Mouse (Mus musculus) inflammation-experienced regulatory T-cells, adult 6 months (primary cell): Measurements from ENCODE around the gene Gm12169. TPM values are rescaled to one million over a fixed set of nuclear protein-coding genes. Genes with fewer than 3 reads are reported as not detected.
"Not testable (repeated sequence)": the region's sequence is repeated elsewhere in the genome, so short reads cannot be mapped to it uniquely, and the experiment has no call there.

Experiments used
- ATAC-seq: one replicate; pipeline ENCODE4 v1.8.0; 2017
- polyA plus RNA-seq, 3 experiments: library from polyadenylated mRNA; unstranded; fragments of 100-300 nt; shearing (Covaris generic); gene quantifications; one replicate each; pipeline ENCODE4 v1.2.1; 2017

Gm12169 gene
- 1 to 10 TPM; 1.2 to 1.8 (median 1.4) TPM for polyA plus RNA-seq

- ATAC-seq, result no peak
These were observed at the start of gene Gm12169 for GRCm38 (mm10) chr11:46523912-46524311. Gene Gm12169 (plus strand): TSS chr11:46524212.

GRCm38 (mm10) chr11:46474220-46474619 lies 49.8 kb upstream of the Gm12169 start:
- peak; percentile 65 for ATAC-seq

- ATAC-seq, result no peak
These were observed 44.7 kb upstream of the Gm12169 start for GRCm38 (mm10) chr11:46479311-46479710.

- no peak for ATAC-seq
These were observed 43.5 kb upstream of the Gm12169 start for GRCm38 (mm10) chr11:46480517-46480916.

GRCm38 (mm10) chr11:46488231-46488630 lies 35.8 kb upstream of the Gm12169 start:
- ATAC-seq, result no peak

- ATAC-seq, result no peak
These were observed 35.4 kb upstream of the Gm12169 start for GRCm38 (mm10) chr11:46488650-46489049.

GRCm38 (mm10) chr11:46507146-46507545 lies 16.9 kb upstream of the Gm12169 start:
- ATAC-seq, result peak; percentile 32

GRCm38 (mm10) chr11:46509900-46510299 lies 14.1 kb upstream of the Gm12169 start:
- ATAC-seq, result no peak

- not testable (repeated sequence) for ATAC-seq
These were observed 2.7 kb upstream of the Gm12169 start for GRCm38 (mm10) chr11:46521341-46521740.

- no peak for ATAC-seq
These were observed 1.3 kb upstream of the Gm12169 start for GRCm38 (mm10) chr11:46522719-46523118.

- ATAC-seq, result no peak
These were observed 6.1 kb downstream of the Gm12169 start for GRCm38 (mm10) chr11:46530149-46530548.

- ATAC-seq, result no peak
These were observed 13.0 kb downstream of the Gm12169 start for GRCm38 (mm10) chr11:46536978-46537377.

GRCm38 (mm10) chr11:46543530-46543929 lies 19.5 kb downstream of the Gm12169 start:
- ATAC-seq, result no peak

GRCm38 (mm10) chr11:46549721-46550120 lies 25.7 kb downstream of the Gm12169 start:
- ATAC-seq, result no peak

- ATAC-seq, result no peak
These were observed 28.7 kb downstream of the Gm12169 start for GRCm38 (mm10) chr11:46552741-46553140.

- ATAC-seq, result no peak
These were observed 37.1 kb downstream of the Gm12169 start for GRCm38 (mm10) chr11:46561096-46561495.

GRCm38 (mm10) chr11:46564671-46565070 lies 40.7 kb downstream of the Gm12169 start:
- ATAC-seq, result no peak

- peak; percentile 90 for ATAC-seq
These were observed 42.0 kb downstream of the Gm12169 start for GRCm38 (mm10) chr11:46565967-46566366.

GRCm38 (mm10) chr11:46569107-46569506 lies 45.1 kb downstream of the Gm12169 start:
- ATAC-seq, result no peak

GRCm38 (mm10) chr11:46571327-46571726 lies 47.3 kb downstream of the Gm12169 start, which contains the start of gene BC053393:
Gene BC053393 (plus strand): TSS chr11:46571536.
- ATAC-seq, result no peak

- ATAC-seq, result peak; percentile 63
These were observed 54.8 kb downstream of the Gm12169 start for GRCm38 (mm10) chr11:46578771-46579281.

- ATAC-seq, result no peak
These were observed 56.4 kb downstream of the Gm12169 start for GRCm38 (mm10) chr11:46580428-46580827.

- no peak for ATAC-seq
These were observed 58.7 kb downstream of the Gm12169 start for GRCm38 (mm10) chr11:46582741-46583140.
